ENCODE assay signal across 8 mouse cellular contexts in the genomic region with DNA sequence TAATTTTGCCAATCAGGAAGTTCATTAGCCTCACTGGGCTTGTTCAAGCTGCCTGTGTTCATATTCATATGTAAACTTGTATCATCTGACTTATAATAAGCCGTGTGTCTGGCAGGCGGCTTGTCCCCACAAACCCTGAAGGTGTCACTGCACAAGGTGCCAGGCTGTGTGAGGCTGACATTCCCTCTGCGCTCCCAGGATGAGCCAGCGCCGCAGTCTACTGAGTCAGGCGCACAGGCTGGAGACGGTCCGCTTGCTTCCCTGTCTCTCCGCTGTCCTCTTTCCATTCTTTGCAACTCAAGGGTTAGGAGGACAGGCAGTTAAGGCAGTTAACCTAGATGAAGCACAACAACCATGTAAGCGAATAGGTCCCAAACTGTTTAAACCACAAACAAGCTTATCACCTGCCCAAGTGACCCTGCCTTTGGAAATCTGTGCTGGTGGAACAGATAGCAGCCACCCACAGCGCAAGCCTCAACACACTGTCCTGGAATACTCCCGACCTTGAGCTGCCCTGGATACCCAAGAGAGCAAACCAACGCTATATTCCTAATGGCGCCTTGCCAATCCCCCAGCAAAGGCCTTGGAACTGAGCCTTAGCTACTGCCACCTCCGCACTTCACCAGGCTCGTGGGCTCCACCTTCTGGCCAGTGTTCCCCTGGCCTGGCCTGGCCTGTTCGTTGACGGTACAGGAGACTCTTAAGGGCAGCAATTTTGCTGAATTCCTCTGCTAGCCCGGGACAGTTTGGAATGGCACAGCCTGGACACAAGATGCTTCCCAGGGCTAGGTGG. TPM values are rescaled to one million over a fixed set of nuclear protein-coding genes. Genes with fewer than 3 reads are reported as not detected.
DNase-seq lines count a peak whose midpoint lies in the region; ATAC-seq and TF ChIP-seq lines count a peak whose summit lies in the region.

No protein-coding gene starts in this region.

- H3K4me3 ChIP-seq in midbrain, embryonic 11.5 days (ENCODE audit: low read depth, low read length) = no peak overlapping the region
- no peak overlapping the region for H3K4me3 ChIP-seq in small intestine, adult 2 months (ENCODE audit: low read depth, low read length)

- no peak for TF ChIP-seq POLR2A in small intestine, adult 2 months (IDR thresholded peaks at IDR 0.05; ENCODE audit: low read depth, low read length)

- peak; percentile 61 to 83 for DNase-seq in spleen, adult 18-20 months
- DNase-seq in spleen, adult 12 weeks (ENCODE audit: low spot score) = no peak
- peak; percentile 67 for DNase-seq in embryo, embryonic 9.5 days (ENCODE audit: extremely low spot score)
- peak; percentile 98 for DNase-seq in heart, adult 11 months
- peak; percentile 82 for DNase-seq in kidney, adult 11 months
- peak; percentile 85 for DNase-seq in left cerebral cortex, postnatal 4 days
- peak; percentile 95 for DNase-seq in midbrain, embryonic 11.5 days (ENCODE audit: low spot score, missing footprints)

- TF ChIP-seq CTCF in small intestine, adult 2 months (IDR thresholded peaks at IDR 0.05; ENCODE audit: extremely low read depth, insufficient read length, insufficient replicate concordance, low read depth, low read length) = peak; percentile 93

- no peaks in the 10 kb centered on the region for H3K27me3 ChIP-seq in midbrain, embryonic 11.5 days (ENCODE audit: control insufficient read depth, insufficient read depth, low read length)
- peaks cover 3% of the 10 kb centered on the region; the same call in 1 of the 2 replicates for H3K27me3 ChIP-seq in small intestine, adult 2 months (ENCODE audit: control insufficient read depth, insufficient read depth, low read length)

- intact Hi-C loops in left cerebral cortex, postnatal 4 days (cut with DNase I) = no loop called here

- H3K9ac ChIP-seq in midbrain, embryonic 11.5 days (ENCODE audit: low read length) = no peak overlapping the region

- H3K36me3 ChIP-seq in midbrain, embryonic 11.5 days (ENCODE audit: control insufficient read depth, insufficient read depth, low read length) = no peaks in the 10 kb centered on the region
- no peaks in the 10 kb centered on the region for H3K36me3 ChIP-seq in small intestine, adult 2 months (ENCODE audit: control insufficient read depth, insufficient read depth, low read length)

- no peaks in the 10 kb centered on the region for H3K4me1 ChIP-seq in midbrain, embryonic 11.5 days (ENCODE audit: control insufficient read depth, insufficient read depth, low read length)
- H3K4me1 ChIP-seq in small intestine, adult 2 months (ENCODE audit: control insufficient read depth, insufficient read depth, insufficient read length, low read length) = no peaks in the 10 kb centered on the region

- no peak overlapping the region for H3K4me2 ChIP-seq in midbrain, embryonic 11.5 days

- WGBS in midbrain, embryonic 11.5 days = 59% methylated on average over 19 of the region's 19 CpGs
- 48% methylated on average over 19 of the region's 19 CpGs for WGBS in small intestine, adult 2 months

- no peaks in the 10 kb centered on the region for H3K9me3 ChIP-seq in midbrain, embryonic 11.5 days (ENCODE audit: control insufficient read depth, low read length)

- ATAC-seq in midbrain, embryonic 11.5 days (ENCODE audit: low FRiP score) = peak; percentile 75

- no peak overlapping the region for H3K27ac ChIP-seq in midbrain, embryonic 11.5 days (ENCODE audit: low read depth, low read length)
- H3K27ac ChIP-seq in small intestine, adult 2 months (ENCODE audit: insufficient read depth, low read depth, low read length) = no peak overlapping the region

RNA-seq across cellular contexts. Expression of gene Gcm1, which starts 45.3 kb away (rescaled TPM):
- not detected for total RNA-seq in left cerebral cortex, postnatal 4 days (2021)
- 0.10 and 0.12 TPM in 2 replicates for polyA plus RNA-seq in midbrain, embryonic 11.5 days (2014; fragmentation: Nextera tagmentation; extraction: Ambion mirVana)
- polyA plus RNA-seq in small intestine, adult 2 months (2012; rRNA removed) = not detected in 2 replicates
